Mouse (Mus musculus) NIH3T3 (cell line): ENCODE results near the gene Rps15a.

Experiments
- DNase-seq: peaks from one replicate; pipeline ENCODE4 v3.0.0-alpha.2; 2012; ENCODE audit warnings: low read depth

Gene Rps15a

GRCm38 (mm10) chr7:118115877-118116568 is at the start of gene Rps15a:
TSS of gene Rps15a (minus strand) at chr7:118116188.
- peak; percentile 97 for DNase-seq

GRCm38 (mm10) chr7:118163006-118163405 is 47.0 kb upstream of the Rps15a start:
- DNase-seq, result no peak

- no peak for DNase-seq
Measured at GRCm38 (mm10) chr7:118160121-118160520, 44.1 kb upstream of the Rps15a start.

- no peak for DNase-seq
Measured at GRCm38 (mm10) chr7:118156461-118156860, 40.5 kb upstream of the Rps15a start.

- DNase-seq, result no peak
Measured at GRCm38 (mm10) chr7:118154150-118154549, 38.2 kb upstream of the Rps15a start.

GRCm38 (mm10) chr7:118143602-118144001 is 27.6 kb upstream of the Rps15a start:
- no peak for DNase-seq

- no peak for DNase-seq
Measured at GRCm38 (mm10) chr7:118143123-118143522, 27.1 kb upstream of the Rps15a start.

GRCm38 (mm10) chr7:118141271-118141670 is 25.3 kb upstream of the Rps15a start:
- no peak for DNase-seq

GRCm38 (mm10) chr7:118135128-118135527 is 19.1 kb upstream of the Rps15a start:
- DNase-seq, result no peak

GRCm38 (mm10) chr7:118129430-118130041 is 13.5 kb upstream of the Rps15a start, which contains the start of gene Arl6ip1:
TSS of gene Arl6ip1 (minus strand) at chr7:118129662.
- DNase-seq, result peak; percentile 74

GRCm38 (mm10) chr7:118128925-118129429 is 13.0 kb upstream of the Rps15a start:
- no peak for DNase-seq

GRCm38 (mm10) chr7:118126219-118126875 is 10.4 kb upstream of the Rps15a start:
- no peak for DNase-seq

- DNase-seq, result no peak
Measured at GRCm38 (mm10) chr7:118125736-118126135, 9.7 kb upstream of the Rps15a start.

GRCm38 (mm10) chr7:118123512-118124411 is 7.8 kb upstream of the Rps15a start:
- DNase-seq, result no peak

GRCm38 (mm10) chr7:118122235-118122634 is 6.2 kb upstream of the Rps15a start:
- no peak for DNase-seq

GRCm38 (mm10) chr7:118120654-118121053 is 4.7 kb upstream of the Rps15a start:
- DNase-seq, result no peak

- DNase-seq, result no peak
Measured at GRCm38 (mm10) chr7:118119946-118120345, 4.0 kb upstream of the Rps15a start.

GRCm38 (mm10) chr7:118119142-118119541 is 3.2 kb upstream of the Rps15a start:
- peak; percentile 59 for DNase-seq

GRCm38 (mm10) chr7:118118426-118118825 is 2.4 kb upstream of the Rps15a start:
- no peak for DNase-seq

- no peak for DNase-seq
Measured at GRCm38 (mm10) chr7:118117539-118118210, 1.7 kb upstream of the Rps15a start.
